Mouse (Mus musculus) small intestine, adult 2 months (tissue): ENCODE measurements around the gene Gm5538. TPM values are rescaled to one million over a fixed set of nuclear protein-coding genes. Genes with fewer than 3 reads are reported as not detected.

ENCODE experiments used
- H3K27ac ChIP-seq: fragments of 200-500 bp; 2 replicates; pipeline ENCODE4 v1.5.1; 2012; ENCODE audit warnings: low read depth, low read length, control low read depth, inconsistent platforms; ENCODE audit not compliant: insufficient read depth
- H3K27me3 ChIP-seq: fragments of 200-500 bp; 2 replicates; pipeline ENCODE4 v1.6.1; 2012; ENCODE audit warnings: mild to moderate bottlenecking, moderate library complexity, low read length, inconsistent platforms; ENCODE audit not compliant: control insufficient read depth, insufficient read depth
- H3K36me3 ChIP-seq: fragments of 200-500 bp; 2 replicates; pipeline ENCODE4 v1.6.1; 2012; ENCODE audit warnings: mild to moderate bottlenecking, low read length, control low read depth, inconsistent platforms; ENCODE audit not compliant: control insufficient read depth, insufficient read depth
- H3K4me1 ChIP-seq: fragments of 200-500 bp; 2 replicates; pipeline ENCODE4 v1.6.1; 2012; ENCODE audit warnings: low read length, inconsistent platforms, mixed read lengths; ENCODE audit not compliant: control insufficient read depth, insufficient read depth, insufficient read length
- H3K4me3 ChIP-seq: fragments of 200-500 bp; 2 replicates; pipeline ENCODE4 v1.5.1; 2012; ENCODE audit warnings: low read depth, mild to moderate bottlenecking, control low read depth, inconsistent platforms, low read length, moderate library complexity
- CTCF ChIP-seq: fragments of 200-500 bp; IDR thresholded peaks from 2 replicates; pipeline ENCODE4 v1.5.1; 2012; ENCODE audit warnings: low read depth, mild to moderate bottlenecking, control low read depth, inconsistent platforms, low read length, moderate library complexity, mixed read lengths; ENCODE audit not compliant: insufficient replicate concordance, insufficient read length; ENCODE audit errors: extremely low read depth
- POLR2A ChIP-seq: fragments of 200-500 bp; IDR thresholded peaks from 2 replicates; pipeline ENCODE4 v1.6.1; 2012; ENCODE audit warnings: low read depth, mild to moderate bottlenecking, control low read depth, inconsistent platforms, low read length, moderate library complexity
- WGBS: fragments of 180-500 bp; shearing (Covaris S2); methylation state at CpG from one replicate; pipeline ENCODE4 v1.1.7; 2018; 5-methylcytosine and 5-hydroxymethylcytosine counted together
- polyA plus RNA-seq: library from polyadenylated mRNA; depleted of rRNA; stranded (reverse); fragments of >200 nt; gene quantifications from 2 replicates; pipeline ENCODE4 v1.2.3, GENCODE M21; 2012; rRNA removed

Gm5538 gene
- not detected in 2 replicates for polyA plus RNA-seq

GRCm38 (mm10) chr3:59729490-59729889, at the start of gene Gm5538:
TSS of gene Gm5538 (plus strand) at chr3:59729790.
- Histone ChIP-seq H3K27ac (no peak within 1 kb of the TSS), H3K36me3 (no peaks in the 10 kb centered on the region), H3K4me3 (no peak within 1 kb of the TSS), H3K4me1 (no peaks in the 10 kb centered on the region), H3K27me3 (no peaks in the 10 kb centered on the region)
- TF ChIP-seq CTCF (no peak), POLR2A (no peak)
- WGBS = 87% methylated on average over 2 of the region's 2 CpGs

- WGBS = 67% methylated on average over 3 of the region's 3 CpGs
- Histone ChIP-seq H3K36me3 (no peaks in the 10 kb centered on the region), H3K27me3 (no peaks in the 10 kb centered on the region), H3K4me3 (no peak overlapping the region), H3K27ac (no peak overlapping the region), H3K4me1 (no peaks in the 10 kb centered on the region)
- TF ChIP-seq CTCF = no peak
- no peak for TF ChIP-seq POLR2A
These were observed 32.2 kb upstream of the Gm5538 start for GRCm38 (mm10) chr3:59697391-59697790.

- no peaks in the 10 kb centered on the region for H3K27me3 ChIP-seq
- no peak overlapping the region for H3K27ac ChIP-seq
- H3K4me3 ChIP-seq = no peak overlapping the region
- no peaks in the 10 kb centered on the region for H3K36me3 ChIP-seq
- TF ChIP-seq CTCF = no peak
- no peak for TF ChIP-seq POLR2A
- 93% methylated on average over 1 of the region's 1 CpGs for WGBS
- no peaks in the 10 kb centered on the region for H3K4me1 ChIP-seq
These were observed 26.9 kb upstream of the Gm5538 start for GRCm38 (mm10) chr3:59702614-59703110.

GRCm38 (mm10) chr3:59739866-59740265, 10.3 kb downstream of the Gm5538 start:
- H3K27me3 ChIP-seq = no peaks in the 10 kb centered on the region
- 82% methylated on average over 1 of the region's 1 CpGs for WGBS
- no peak overlapping the region for H3K4me3 ChIP-seq
- no peaks in the 10 kb centered on the region for H3K36me3 ChIP-seq
- TF ChIP-seq CTCF = no peak
- TF ChIP-seq POLR2A = no peak
- no peak overlapping the region for H3K27ac ChIP-seq
- H3K4me1 ChIP-seq = no peaks in the 10 kb centered on the region

GRCm38 (mm10) chr3:59744181-59744580, 14.6 kb downstream of the Gm5538 start:
- H3K4me1 ChIP-seq = no peaks in the 10 kb centered on the region
- H3K36me3 ChIP-seq = no peaks in the 10 kb centered on the region
- no peak overlapping the region for H3K4me3 ChIP-seq
- 18% methylated on average over 2 of the region's 2 CpGs for WGBS
- H3K27me3 ChIP-seq = no peaks in the 10 kb centered on the region
- TF ChIP-seq POLR2A (no peak), CTCF (no peak)
- no peak overlapping the region for H3K27ac ChIP-seq

Other genes with a start within 250 kb of the Gm5538 start
- not detected in 2 replicates for gene Gm8298, start 131.3 kb downstream of the Gm5538 start, polyA plus RNA-seq
- gene C130079G13Rik, start 195.4 kb downstream of the Gm5538 start, polyA plus RNA-seq = not detected in 2 replicates